Mouse (Mus musculus) limb, embryonic 14.5 days (tissue): ENCODE data around the gene Kif3b. TPM values are rescaled to one million over a fixed set of nuclear protein-coding genes. Genes with fewer than 3 reads are reported as not detected.
A peak's percentile ranks its signal among the peaks of the same experiment; 100 is the strongest.

ENCODE experiments used
- ATAC-seq: fragments of 200-750 bp; cut with Nextera tagmentation; 2 replicates; pipeline ENCODE4 v1.8.0; 2017; ENCODE audit warnings: low read depth, moderate number of reproducible peaks, moderate TSS enrichment; ENCODE audit not compliant: low FRiP score
- DNase-seq: peaks from one replicate; pipeline ENCODE4 v3.0.0-alpha.2; 2015; ENCODE audit warnings: low spot score
- H3K27ac ChIP-seq: fragments of 300-500 bp; sonication (generic); replicated peaks from 2 replicates; pipeline ENCODE4 v1.5.1; 2014; ENCODE audit warnings: low read depth, mild to moderate bottlenecking, low read length, moderate library complexity, mixed read lengths
- H3K27me3 ChIP-seq: fragments of 300-500 bp; sonication (generic); 2 replicates; pipeline ENCODE4 v1.6.1; 2014; ENCODE audit warnings: low read length, mixed read lengths; ENCODE audit not compliant: control insufficient read depth, insufficient read depth
- H3K36me3 ChIP-seq: fragments of 300-500 bp; sonication (generic); 2 replicates; pipeline ENCODE4 v1.6.1; 2014; ENCODE audit warnings: mild to moderate bottlenecking, low read length, moderate library complexity, mixed read lengths; ENCODE audit not compliant: control insufficient read depth, insufficient read depth
- H3K4me1 ChIP-seq: fragments of 300-500 bp; sonication (generic); 2 replicates; pipeline ENCODE4 v1.6.1; 2014; ENCODE audit warnings: antibody characterized with exemption, low read length, mixed read lengths; ENCODE audit not compliant: control insufficient read depth, insufficient read depth
- H3K4me2 ChIP-seq: fragments of 300-500 bp; sonication (generic); replicated peaks from 2 replicates; pipeline ENCODE4 v1.6.1; 2014; ENCODE audit warnings: low read depth, mild to moderate bottlenecking, low read length, moderate library complexity; ENCODE audit not compliant: severe bottlenecking
- H3K4me3 ChIP-seq: fragments of 300-500 bp; sonication (generic); replicated peaks from 2 replicates; pipeline ENCODE4 v1.5.1; 2014; ENCODE audit warnings: low read length
- H3K9ac ChIP-seq: fragments of 300-500 bp; sonication (generic); 2 replicates; pipeline ENCODE4 v1.6.1; 2014; ENCODE audit warnings: mild to moderate bottlenecking, low read depth, low read length, moderate library complexity; ENCODE audit not compliant: severe bottlenecking
- H3K9me3 ChIP-seq: fragments of 300-500 bp; sonication (generic); 2 replicates; pipeline ENCODE4 v1.6.1; 2016; ENCODE audit warnings: low read length; ENCODE audit not compliant: control insufficient read depth
- POLR2A ChIP-seq: fragments of 200-500 bp; IDR thresholded peaks from 2 replicates; pipeline ENCODE4 v1.8.0; 2012; ENCODE audit warnings: inconsistent platforms, mild to moderate bottlenecking, moderate library complexity, borderline replicate concordance; ENCODE audit not compliant: insufficient read depth, insufficient read length; ENCODE audit errors: extremely low read depth
- WGBS: fragments of 180-500 bp; shearing (Covaris S2); extraction: QIAGEN DNeasy Blood & Tissue Kit; methylation state at CpG from one replicate; pipeline ENCODE4 v1.1.7; 2014; 5-methylcytosine and 5-hydroxymethylcytosine counted together
- polyA plus RNA-seq, 2 experiments: library from polyadenylated mRNA; depleted of rRNA in 1 of 2; stranded (reverse) in 1 of 2; unstranded in 1 of 2; fragments of >200 nt; fragmentation: Nextera tagmentation in 1 of 2; extraction: Ambion mirVana in 1 of 2; gene quantifications; 2 replicates each; pipeline versions ENCODE4 v1.2.1 to v1.2.3; 2012 to 2014

The Kif3b gene
- polyA plus RNA-seq (2012; rRNA removed) (10.6 and 11.5 TPM in 2 replicates), polyA plus RNA-seq (2014; fragmentation: Nextera tagmentation; extraction: Ambion mirVana) (4.7 and 6.2 TPM in 2 replicates)

GRCm38 (mm10) chr2:153290938-153291928 lies at the start of gene Kif3b:
Kif3b (plus strand) TSS chr2:153291413.
- Histone ChIP-seq H3K27me3 (no peaks in the 10 kb centered on the region), H3K4me1 (peaks cover 14% of the 10 kb centered on the region), H3K36me3 (0 out of 2 replicates have a peak, but pooled peaks cover 3% of the 10 kb centered on the region), H3K9me3 (no peaks in the 10 kb centered on the region), H3K4me2 (peak within 1 kb of the TSS; percentile 92), H3K9ac (peak within 1 kb of the TSS; percentile 78), H3K4me3 (peak within 1 kb of the TSS; percentile 93), H3K27ac (no peak within 1 kb of the TSS)
- no peak for TF ChIP-seq POLR2A
- 4% methylated on average over 47 of the region's 63 CpGs for WGBS
- DNase-seq (peak; percentile 89), ATAC-seq (peak; percentile 93)

GRCm38 (mm10) chr2:153242156-153242555 lies 49.1 kb upstream of the Kif3b start:
- TF ChIP-seq POLR2A: no peak
- no peaks in the 10 kb centered on the region for H3K9me3 ChIP-seq
- peak overlapping the region; percentile 67 for H3K4me2 ChIP-seq
- DNase-seq: no peak
- H3K4me3 ChIP-seq: peak overlapping the region; percentile 98
- peaks cover 15% of the 10 kb centered on the region for H3K36me3 ChIP-seq
- H3K27ac ChIP-seq: no peak overlapping the region
- no peaks in the 10 kb centered on the region for H3K27me3 ChIP-seq
- no peak for ATAC-seq
- 57% methylated on average over 6 of the region's 6 CpGs for WGBS
- H3K4me1 ChIP-seq: peaks cover 21% of the 10 kb centered on the region
- H3K9ac ChIP-seq: peak overlapping the region; percentile 96

GRCm38 (mm10) chr2:153249751-153250150 lies 41.5 kb upstream of the Kif3b start:
- no peaks in the 10 kb centered on the region for H3K27me3 ChIP-seq
- no peak for DNase-seq
- no peak overlapping the region for H3K27ac ChIP-seq
- peaks cover 55% of the 10 kb centered on the region for H3K36me3 ChIP-seq
- no peak for TF ChIP-seq POLR2A
- WGBS: 88% methylated on average over 5 of the region's 5 CpGs
- H3K4me1 ChIP-seq: no peaks in the 10 kb centered on the region
- H3K4me3 ChIP-seq: no peak overlapping the region
- no peak overlapping the region for H3K9ac ChIP-seq
- no peak overlapping the region for H3K4me2 ChIP-seq
- ATAC-seq: no peak
- no peaks in the 10 kb centered on the region for H3K9me3 ChIP-seq

GRCm38 (mm10) chr2:153256604-153257003 lies 34.6 kb upstream of the Kif3b start:
- Histone ChIP-seq H3K9me3 (no peaks in the 10 kb centered on the region), H3K27me3 (no peaks in the 10 kb centered on the region), H3K9ac (no peak overlapping the region), H3K36me3 (peaks cover 35% of the 10 kb centered on the region), H3K4me2 (no peak overlapping the region), H3K4me3 (no peak overlapping the region), H3K27ac (no peak overlapping the region), H3K4me1 (no peaks in the 10 kb centered on the region)
- TF ChIP-seq POLR2A: no peak
- ATAC-seq (no peak), DNase-seq (no peak)
- WGBS: 77% methylated on average over 2 of the region's 2 CpGs

- DNase-seq: no peak
- Histone ChIP-seq H3K4me1 (no peaks in the 10 kb centered on the region), H3K27me3 (no peaks in the 10 kb centered on the region), H3K36me3 (peaks cover 45% of the 10 kb centered on the region), H3K4me2 (no peak overlapping the region), H3K9ac (no peak overlapping the region), H3K4me3 (no peak overlapping the region), H3K9me3 (no peaks in the 10 kb centered on the region), H3K27ac (no peak overlapping the region)
- 63% methylated on average over 12 of the region's 12 CpGs for WGBS
- TF ChIP-seq POLR2A: no peak
- ATAC-seq: no peak
These were observed 32.0 kb upstream of the Kif3b start for GRCm38 (mm10) chr2:153259030-153259863.
